Mouse (Mus musculus): ENCODE measurements around the gene Mrpl43.

DNA sequence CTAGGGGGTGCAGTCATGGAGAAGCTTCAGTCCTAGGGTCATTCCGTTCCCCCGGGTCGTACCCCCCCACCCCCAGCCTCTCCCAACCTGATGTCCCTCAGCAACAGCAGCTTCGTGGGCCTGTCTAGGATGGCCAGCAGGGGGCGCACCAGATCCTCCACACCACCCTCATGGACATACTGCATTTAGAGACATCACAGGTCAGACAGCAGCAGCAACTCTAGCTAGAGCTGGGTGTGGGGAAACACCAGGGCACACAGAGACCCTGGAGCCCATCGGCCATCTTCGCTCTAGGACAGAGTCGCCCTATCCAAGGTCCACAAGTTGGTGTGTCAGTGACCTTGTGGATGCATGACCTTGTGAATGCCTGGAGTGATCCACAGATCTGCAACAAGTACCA, 23.9 kb upstream of the Mrpl43 start:
- peak; percentile 89 for TF ChIP-seq CTCF (IDR thresholded peaks at IDR 0.05; ENCODE audit: borderline replicate concordance, insufficient read depth, low read length)
- no peak for TF ChIP-seq POLR2A (IDR thresholded peaks at IDR 0.05; ENCODE audit: low read depth, low read length)

Data from embryonic fibroblast, embryonic 13.5 days (primary cell).